Mouse (Mus musculus) lung, embryonic 15.5 days (tissue): ENCODE measurements around the gene Yipf1. TPM values are rescaled to one million over a fixed set of nuclear protein-coding genes. Genes with fewer than 3 reads are reported as not detected.
"Not testable (repeated sequence)": the region's sequence is repeated elsewhere in the genome, so short reads cannot be mapped to it uniquely, and the experiment has no call there.

Experiments
- ATAC-seq: fragments of 200-750 bp; cut with Nextera tagmentation; 2 replicates; pipeline ENCODE4 v1.8.0; 2017; ENCODE audit warnings: moderate number of reproducible peaks, borderline replicate concordance; ENCODE audit not compliant: low FRiP score, low TSS enrichment; ENCODE audit errors: extremely low read depth
- H3K27ac ChIP-seq: fragments of 300-500 bp; sonication (generic); 2 replicates; pipeline ENCODE4 v1.5.1; 2015; ENCODE audit warnings: moderate library complexity, mild to moderate bottlenecking, inconsistent platforms
- H3K27me3 ChIP-seq: fragments of 300-500 bp; sonication (generic); 2 replicates; pipeline ENCODE4 v1.6.1; 2015; ENCODE audit warnings: inconsistent platforms
- H3K36me3 ChIP-seq: fragments of 300-500 bp; sonication (generic); 2 replicates; pipeline ENCODE4 v1.6.1; 2015; ENCODE audit warnings: inconsistent platforms
- H3K4me1 ChIP-seq: fragments of 300-500 bp; sonication (generic); 2 replicates; pipeline ENCODE4 v1.6.1; 2015; ENCODE audit warnings: inconsistent platforms
- H3K4me2 ChIP-seq: fragments of 300-500 bp; sonication (generic); 2 replicates; pipeline ENCODE4 v1.6.1; 2015; ENCODE audit warnings: inconsistent platforms, mild to moderate bottlenecking, moderate library complexity
- H3K4me3 ChIP-seq: fragments of 300-500 bp; sonication (generic); 2 replicates; pipeline ENCODE4 v1.5.1; 2015; ENCODE audit warnings: mild to moderate bottlenecking, inconsistent platforms
- H3K9ac ChIP-seq: fragments of 300-500 bp; sonication (generic); 2 replicates; pipeline ENCODE4 v1.6.1; 2015; ENCODE audit warnings: inconsistent platforms
- H3K9me3 ChIP-seq: fragments of 300-500 bp; sonication (generic); 2 replicates; pipeline ENCODE4 v1.6.1; 2016; ENCODE audit warnings: inconsistent platforms
- WGBS: fragments of 180-500 bp; shearing (Covaris S2); methylation state at CpG from one replicate; pipeline ENCODE4 v1.1.7; 2015; 5-methylcytosine and 5-hydroxymethylcytosine counted together
- polyA plus RNA-seq: library from polyadenylated mRNA; unstranded; fragments of >200 nt; fragmentation: Nextera tagmentation; extraction: Ambion mirVana; gene quantifications from 2 replicates; pipeline ENCODE4 v1.2.1, GENCODE M21; 2015

The Yipf1 gene
- polyA plus RNA-seq, 1 experiment from 2014 or later, result 55.3 TPM

GRCm38 (mm10) chr4:107354543-107354942 is 40.4 kb downstream of the Yipf1 start:
- H3K4me1 ChIP-seq, result peaks cover 2% of the 10 kb centered on the region; the same call in 1 of the 2 replicates
- 19% methylated on average over 4 of the region's 4 CpGs for WGBS
- no peak overlapping the region for H3K27ac ChIP-seq
- H3K36me3 ChIP-seq, result no peaks in the 10 kb centered on the region; the same call in 1 of the 2 replicates
- no peak overlapping the region for H3K4me3 ChIP-seq
- ATAC-seq, result no peak
- H3K9me3 ChIP-seq, result no peaks in the 10 kb centered on the region
- no peak overlapping the region for H3K9ac ChIP-seq
- H3K4me2 ChIP-seq, result no peak overlapping the region
- H3K27me3 ChIP-seq, result no peaks in the 10 kb centered on the region

GRCm38 (mm10) chr4:107357172-107357571 is 43.0 kb downstream of the Yipf1 start:
- not testable (repeated sequence) for H3K27ac ChIP-seq, H3K4me2 ChIP-seq, H3K36me3 ChIP-seq, H3K9me3 ChIP-seq, H3K4me1 ChIP-seq, H3K4me3 ChIP-seq, H3K27me3 ChIP-seq, H3K9ac ChIP-seq, ATAC-seq
- 47% methylated on average over 8 of the region's 8 CpGs for WGBS

- 82% methylated on average over 3 of the region's 3 CpGs for WGBS
- H3K9ac ChIP-seq, result no peak overlapping the region
- no peak for ATAC-seq
- no peak overlapping the region for H3K4me2 ChIP-seq
- no peaks in the 10 kb centered on the region for H3K9me3 ChIP-seq
- no peaks in the 10 kb centered on the region for H3K36me3 ChIP-seq
- H3K4me1 ChIP-seq, result no peaks in the 10 kb centered on the region
- H3K27ac ChIP-seq, result no peak overlapping the region
- H3K4me3 ChIP-seq, result no peak overlapping the region
- no peaks in the 10 kb centered on the region for H3K27me3 ChIP-seq
Observed at GRCm38 (mm10) chr4:107358460-107358859, 44.3 kb downstream of the Yipf1 start.

- no peaks in the 10 kb centered on the region for H3K4me1 ChIP-seq
- no peak overlapping the region for H3K9ac ChIP-seq
- no peak overlapping the region for H3K4me3 ChIP-seq
- no peak overlapping the region for H3K27ac ChIP-seq
- H3K9me3 ChIP-seq, result no peaks in the 10 kb centered on the region
- ATAC-seq, result no peak
- no peaks in the 10 kb centered on the region for H3K36me3 ChIP-seq
- 79% methylated on average over 7 of the region's 7 CpGs for WGBS
- no peak overlapping the region for H3K4me2 ChIP-seq
- no peaks in the 10 kb centered on the region for H3K27me3 ChIP-seq
Observed at GRCm38 (mm10) chr4:107360457-107361145, 46.4 kb downstream of the Yipf1 start.

- Histone ChIP-seq H3K4me1 (no peaks in the 10 kb centered on the region), H3K9me3 (no peaks in the 10 kb centered on the region), H3K9ac (no peak overlapping the region), H3K27me3 (no peaks in the 10 kb centered on the region), H3K4me2 (no peak overlapping the region), H3K27ac (no peak overlapping the region), H3K36me3 (no peaks in the 10 kb centered on the region), H3K4me3 (no peak overlapping the region)
- ATAC-seq, result no peak
- 66% methylated on average over 4 of the region's 4 CpGs for WGBS
Observed at GRCm38 (mm10) chr4:107362755-107363154, 48.6 kb downstream of the Yipf1 start.

- H3K9me3 ChIP-seq, result no peaks in the 10 kb centered on the region
- no peaks in the 10 kb centered on the region for H3K27me3 ChIP-seq
- H3K4me1 ChIP-seq, result peaks cover 3% of the 10 kb centered on the region
- H3K4me3 ChIP-seq, result no peak overlapping the region
- H3K36me3 ChIP-seq, result no peaks in the 10 kb centered on the region
- WGBS, result 72% methylated on average over 6 of the region's 6 CpGs
- no peak for ATAC-seq
- no peak overlapping the region for H3K27ac ChIP-seq
- no peak overlapping the region for H3K4me2 ChIP-seq
- H3K9ac ChIP-seq, result no peak overlapping the region
Observed at GRCm38 (mm10) chr4:107363573-107363972, 49.4 kb downstream of the Yipf1 start.

- Histone ChIP-seq H3K36me3 (no peaks in the 10 kb centered on the region), H3K27me3 (no peaks in the 10 kb centered on the region), H3K27ac (no peak overlapping the region), H3K4me3 (no peak overlapping the region), H3K4me1 (peaks cover 9% of the 10 kb centered on the region), H3K9ac (no peak overlapping the region), H3K9me3 (no peaks in the 10 kb centered on the region), H3K4me2 (no peak overlapping the region)
- WGBS, result 80% methylated on average over 5 of the region's 5 CpGs
- no peak for ATAC-seq
Observed at GRCm38 (mm10) chr4:107364190-107364639, 50.1 kb downstream of the Yipf1 start.

- H3K27ac ChIP-seq, ATAC-seq, H3K27me3 ChIP-seq, H3K4me2 ChIP-seq, H3K36me3 ChIP-seq, H3K9ac ChIP-seq, H3K4me1 ChIP-seq, H3K4me3 ChIP-seq, H3K9me3 ChIP-seq: not testable (repeated sequence)
Observed at GRCm38 (mm10) chr4:107366408-107366807, 52.2 kb downstream of the Yipf1 start.

- peak within 1 kb of the TSS; percentile 87 for H3K27ac ChIP-seq
- H3K4me3 ChIP-seq, result peak within 1 kb of the TSS; percentile 59
- H3K27me3 ChIP-seq, result no peaks in the 10 kb centered on the region
- peak; percentile 98 for ATAC-seq
- H3K9ac ChIP-seq, result peak within 1 kb of the TSS; percentile 66
- under 1% methylated on average over 51 of the region's 51 CpGs for WGBS
- H3K36me3 ChIP-seq, result peaks cover 19% of the 10 kb centered on the region
- peaks cover 10% of the 10 kb centered on the region for H3K4me1 ChIP-seq
- H3K4me2 ChIP-seq, result peak within 1 kb of the TSS; percentile 68
- H3K9me3 ChIP-seq, result no peaks in the 10 kb centered on the region
Observed at GRCm38 (mm10) chr4:107367567-107368314, 53.6 kb downstream of the Yipf1 start, which contains the start of gene Ndc1. Gene Ndc1 (plus strand): TSS chr4:107367784.

- Histone ChIP-seq H3K9ac (no peak overlapping the region), H3K36me3 (peaks cover 60% of the 10 kb centered on the region), H3K27ac (no peak overlapping the region), H3K4me1 (peaks cover 10% of the 10 kb centered on the region), H3K4me2 (no peak overlapping the region), H3K27me3 (no peaks in the 10 kb centered on the region), H3K4me3 (no peak overlapping the region), H3K9me3 (no peaks in the 10 kb centered on the region)
- ATAC-seq, result no peak
- WGBS, result 77% methylated on average over 2 of the region's 2 CpGs
Observed at GRCm38 (mm10) chr4:107372304-107372703, 58.1 kb downstream of the Yipf1 start.

- no peak for ATAC-seq
- no peak overlapping the region for H3K27ac ChIP-seq
- H3K27me3 ChIP-seq, result no peaks in the 10 kb centered on the region
- no peaks in the 10 kb centered on the region for H3K4me1 ChIP-seq
- H3K36me3 ChIP-seq, result peaks cover 73% of the 10 kb centered on the region
- H3K4me3 ChIP-seq, result no peak overlapping the region
- H3K9ac ChIP-seq, result no peak overlapping the region
- H3K9me3 ChIP-seq, result no peaks in the 10 kb centered on the region
- no peak overlapping the region for H3K4me2 ChIP-seq
- 65% methylated on average over 4 of the region's 4 CpGs for WGBS
Observed at GRCm38 (mm10) chr4:107374677-107375076, 60.5 kb downstream of the Yipf1 start.

- Histone ChIP-seq H3K36me3 (peaks cover 73% of the 10 kb centered on the region), H3K9me3 (no peaks in the 10 kb centered on the region), H3K4me3 (no peak overlapping the region), H3K27me3 (no peaks in the 10 kb centered on the region), H3K4me2 (no peak overlapping the region), H3K9ac (no peak overlapping the region), H3K4me1 (no peaks in the 10 kb centered on the region), H3K27ac (no peak overlapping the region)
- 80% methylated on average over 6 of the region's 6 CpGs for WGBS
- ATAC-seq, result no peak
Observed at GRCm38 (mm10) chr4:107378954-107379353, 64.8 kb downstream of the Yipf1 start.
